In genomic region chr6:28795380-28795779, GRCm38 (mm10) we compare ENCODE assay signal across 16 mouse cellular contexts. TPM values are rescaled to one million over a fixed set of nuclear protein-coding genes. Genes with fewer than 3 reads are reported as not detected.
A peak's percentile ranks its signal among the peaks of the same experiment; 100 is the strongest.
DNase-seq lines count a peak whose midpoint lies in the region; ATAC-seq lines count a peak whose summit lies in the region.
"Had no signal": no experiment of that assay in that cellular context is flagged by ENCODE, and none has a peak within 500 bp of the region (broad histone marks: within the 10 kb centered on the region; RNA-seq: fewer than 3 reads in every experiment).

No protein-coding gene starts in this region.

- WGBS in embryonic facial prominence, embryonic 12.5 days: 43% methylated on average over 9 of the region's 9 CpGs
- 51% methylated on average over 9 of the region's 9 CpGs for WGBS in embryonic facial prominence, embryonic 10.5 days
- WGBS in forebrain, embryonic 16.5 days: 6% methylated on average over 9 of the region's 9 CpGs
- WGBS in midbrain, embryonic 13.5 days: 21% methylated on average over 9 of the region's 9 CpGs

- peaks cover 15% of the 10 kb centered on the region for H3K36me3 ChIP-seq in embryonic facial prominence, embryonic 12.5 days
- H3K36me3 ChIP-seq in embryonic facial prominence, embryonic 10.5 days (replicated peaks): peaks cover 22% of the 10 kb centered on the region
- no peaks in the 10 kb centered on the region for H3K36me3 ChIP-seq in forebrain, embryonic 16.5 days (ENCODE audit: control insufficient read depth, insufficient read depth)
- no peaks in the 10 kb centered on the region for H3K36me3 ChIP-seq in midbrain, embryonic 13.5 days

- no peak for ATAC-seq in embryonic facial prominence, embryonic 12.5 days (ENCODE audit: insufficient number of reproducible peaks, insufficient read depth, low FRiP score, low TSS enrichment)
- peak; percentile 73 for ATAC-seq in forebrain, embryonic 16.5 days
- ATAC-seq in midbrain, embryonic 13.5 days: peak; percentile 79
- no peak for ATAC-seq in monocyte, adult 5-6 weeks (replicated peaks; ENCODE audit: insufficient number of reproducible peaks, low FRiP score, low TSS enrichment, poor library complexity, severe bottlenecking)

- H3K9me3 ChIP-seq in embryonic facial prominence, embryonic 12.5 days: no peaks in the 10 kb centered on the region
- no peaks in the 10 kb centered on the region for H3K9me3 ChIP-seq in embryonic facial prominence, embryonic 10.5 days
- H3K9me3 ChIP-seq in forebrain, embryonic 16.5 days (ENCODE audit: control insufficient read depth, low read length): no peaks in the 10 kb centered on the region
- no peaks in the 10 kb centered on the region for H3K9me3 ChIP-seq in midbrain, embryonic 13.5 days

- H3K27me3 ChIP-seq in embryonic facial prominence, embryonic 12.5 days: no peaks in the 10 kb centered on the region
- H3K27me3 ChIP-seq in embryonic facial prominence, embryonic 10.5 days (replicated peaks; ENCODE audit: low read depth, poor library complexity, severe bottlenecking): no peaks in the 10 kb centered on the region
- no peaks in the 10 kb centered on the region for H3K27me3 ChIP-seq in forebrain, embryonic 16.5 days (replicated peaks; ENCODE audit: control insufficient read depth, insufficient read depth, low read length)
- H3K27me3 ChIP-seq in midbrain, embryonic 13.5 days: no peaks in the 10 kb centered on the region

- H3K4me2 ChIP-seq in embryonic facial prominence, embryonic 12.5 days (replicated peaks): no peak overlapping the region
- H3K4me2 ChIP-seq in forebrain, embryonic 16.5 days (ENCODE audit: low read length): no peak overlapping the region; the same call in 1 of the 2 replicates
- H3K4me2 ChIP-seq in midbrain, embryonic 13.5 days (replicated peaks): 0 out of 2 replicates have a peak overlapping the region, but pooled peaks have one; percentile 6

- H3K4me3 ChIP-seq in embryonic facial prominence, embryonic 12.5 days: no peak overlapping the region
- no peak overlapping the region for H3K4me3 ChIP-seq in embryonic facial prominence, embryonic 10.5 days
- no peak overlapping the region for H3K4me3 ChIP-seq in forebrain, embryonic 16.5 days (replicated peaks; ENCODE audit: low read length)
- no peak overlapping the region for H3K4me3 ChIP-seq in midbrain, embryonic 13.5 days (replicated peaks)
- H3K4me3 ChIP-seq: gastrocnemius, adult 2 months; myocyte had no signal

- no peaks in the 10 kb centered on the region for H3K4me1 ChIP-seq in embryonic facial prominence, embryonic 12.5 days
- peaks cover 16% of the 10 kb centered on the region for H3K4me1 ChIP-seq in embryonic facial prominence, embryonic 10.5 days
- peaks cover 15% of the 10 kb centered on the region for H3K4me1 ChIP-seq in forebrain, embryonic 16.5 days (replicated peaks; ENCODE audit: control insufficient read depth, insufficient read depth, low read length)
- peaks cover 27% of the 10 kb centered on the region for H3K4me1 ChIP-seq in midbrain, embryonic 13.5 days (replicated peaks)

- 0 out of 2 replicates have a peak overlapping the region, but pooled peaks have one; percentile 17 for H3K27ac ChIP-seq in embryonic facial prominence, embryonic 12.5 days
- no peak overlapping the region for H3K27ac ChIP-seq in embryonic facial prominence, embryonic 10.5 days (replicated peaks)
- H3K27ac ChIP-seq in forebrain, embryonic 16.5 days (ENCODE audit: low read length): peak overlapping the region; percentile 25; the same call in 1 of the 2 replicates
- H3K27ac ChIP-seq in midbrain, embryonic 13.5 days: peak overlapping the region; percentile 62
- H3K27ac ChIP-seq: gastrocnemius, adult 2 months; stomach, postnatal 0 days had no signal

- DNase-seq in embryonic facial prominence, embryonic 10.5 days (ENCODE audit: low spot score): no peak
- DNase-seq in MN1 (ENCODE audit: low spot score): peak; percentile 60
- no peak for DNase-seq in kidney, adult 11 months
- DNase-seq in kidney, adult 9 months: no peak
- DNase-seq: B cell, adult 2 months; gastrocnemius, adult 2 months; kidney, adult 8-10 months; lung, postnatal 14 days; right cerebral cortex, postnatal 4 days had no signal

- no peak overlapping the region for H3K9ac ChIP-seq in embryonic facial prominence, embryonic 12.5 days
- peak overlapping the region; percentile 40; the same call in 1 of the 2 replicates for H3K9ac ChIP-seq in forebrain, embryonic 16.5 days (replicated peaks; ENCODE audit: low read depth, low read length)
- H3K9ac ChIP-seq in midbrain, embryonic 13.5 days (replicated peaks): no peak overlapping the region; the same call in 1 of the 2 replicates

RNA-seq across cellular contexts. Expression of gene Lrrc4, which starts 36.2 kb away (rescaled TPM):
- 0.71 and 0.87 TPM in 2 replicates for polyA plus RNA-seq in embryonic facial prominence, embryonic 12.5 days (2016; fragmentation: Nextera tagmentation; extraction: Ambion mirVana)
- 0.79 and 0.98 TPM in 2 replicates for polyA plus RNA-seq in embryonic facial prominence, embryonic 10.5 days (2016; fragmentation: Nextera tagmentation; extraction: Ambion mirVana)
- 7.4 and 8.4 TPM in 2 replicates for polyA plus RNA-seq in forebrain, embryonic 16.5 days (2015; fragmentation: Nextera tagmentation; extraction: Ambion mirVana)
- polyA plus RNA-seq in midbrain, embryonic 13.5 days (2015; fragmentation: Nextera tagmentation; extraction: Ambion mirVana): 5.1 and 5.3 TPM in 2 replicates
- total RNA-seq in monocyte, adult 5-6 weeks (2017): 0.32 to 0.68 TPM in 2 of 3 replicates, not detected in the other
- total RNA-seq: liver, adult 2 months had no signal

Comparison
In these comparisons a context has a peak if more than half of its experiments do, and no peak if none do; other contexts are left out.
1. ATAC-seq: peak in forebrain, embryonic 16.5 days (single experiment) and midbrain, embryonic 13.5 days (single experiment); none in embryonic facial prominence, embryonic 12.5 days (single experiment) and monocyte, adult 5-6 weeks (single experiment).